Mouse (Mus musculus): ENCODE measurements around the gene Apon. TPM values are rescaled to one million over a fixed set of nuclear protein-coding genes. Genes with fewer than 3 reads are reported as not detected.
"Not testable (repeated sequence)": the region's sequence is repeated elsewhere in the genome, so short reads cannot be mapped to it uniquely, and the experiment has no call there.

The Apon gene
- polyA plus RNA-seq, 1 experiment from 2014 or later: 0.27 TPM

- Histone ChIP-seq H3K9me3 (replicated peaks) (no peaks in the 10 kb centered on the region), H3K9ac (no peak overlapping the region), H3K4me3 (no peak overlapping the region), H3K4me2 (no peak overlapping the region), H3K27me3 (no peaks in the 10 kb centered on the region), H3K36me3 (ENCODE audit: poor library complexity, severe bottlenecking) (no peaks in the 10 kb centered on the region), H3K27ac (no peak overlapping the region), H3K4me1 (no peaks in the 10 kb centered on the region)
- ATAC-seq: no peak
- 83% methylated on average over 6 of the region's 6 CpGs for WGBS
Measured at GRCm38 (mm10) chr10:128263393-128264310, 9.8 kb downstream of the Apon start.

GRCm38 (mm10) chr10:128268371-128268770, 14.5 kb downstream of the Apon start, which contains the start of gene Apof:
Gene Apof, plus strand, starts transcription at chr10:128268671.
- peaks cover 7% of the 10 kb centered on the region; the same call in 1 of the 2 replicates for H3K27me3 ChIP-seq
- 89% methylated on average over 6 of the region's 6 CpGs for WGBS
- no peak for ATAC-seq
- H3K9me3 ChIP-seq (replicated peaks): no peaks in the 10 kb centered on the region
- H3K4me3 ChIP-seq: no peak within 1 kb of the TSS
- no peak within 1 kb of the TSS for H3K27ac ChIP-seq
- H3K9ac ChIP-seq: no peak within 1 kb of the TSS
- H3K36me3 ChIP-seq (ENCODE audit: poor library complexity, severe bottlenecking): no peaks in the 10 kb centered on the region
- peaks cover 4% of the 10 kb centered on the region for H3K4me1 ChIP-seq
- no peak within 1 kb of the TSS for H3K4me2 ChIP-seq

GRCm38 (mm10) chr10:128269206-128269910, 15.5 kb downstream of the Apon start:
- peak overlapping the region; percentile 75 for H3K4me2 ChIP-seq
- WGBS: 92% methylated on average over 16 of the region's 16 CpGs

GRCm38 (mm10) chr10:128270287-128270841, 16.5 kb downstream of the Apon start, which contains the start of gene Stat2:
Gene Stat2, plus strand, starts transcription at chr10:128270559.
- under 1% methylated on average over 43 of the region's 43 CpGs for WGBS
- Histone ChIP-seq H3K4me2 (peak within 1 kb of the TSS; percentile 75), H3K4me1 (peaks cover 4% of the 10 kb centered on the region)

More at GRCm38 (mm10) chr10:128269206-128269910, 15.5 kb downstream of the Apon start:
- H3K27me3 ChIP-seq: peaks cover 7% of the 10 kb centered on the region; the same call in 1 of the 2 replicates
- H3K36me3 ChIP-seq (ENCODE audit: poor library complexity, severe bottlenecking): no peaks in the 10 kb centered on the region
- no peak for ATAC-seq
- peaks cover 4% of the 10 kb centered on the region for H3K4me1 ChIP-seq
- no peaks in the 10 kb centered on the region for H3K9me3 ChIP-seq (replicated peaks)
- H3K27ac ChIP-seq: no peak overlapping the region
- no peak overlapping the region for H3K9ac ChIP-seq
- no peak overlapping the region for H3K4me3 ChIP-seq

GRCm38 (mm10) chr10:128270866-128271265, 17.0 kb downstream of the Apon start:
- H3K36me3 ChIP-seq (ENCODE audit: poor library complexity, severe bottlenecking): no peaks in the 10 kb centered on the region
- peaks cover 4% of the 10 kb centered on the region for H3K4me1 ChIP-seq
- 49% methylated on average over 7 of the region's 7 CpGs for WGBS
- H3K4me2 ChIP-seq: peak overlapping the region; percentile 75
- no peaks in the 10 kb centered on the region for H3K9me3 ChIP-seq (replicated peaks)
- peak overlapping the region; percentile 75 for H3K27ac ChIP-seq
- H3K27me3 ChIP-seq: peaks cover 7% of the 10 kb centered on the region; the same call in 1 of the 2 replicates
- no peak for ATAC-seq
- peak overlapping the region; percentile 75 for H3K4me3 ChIP-seq
- H3K9ac ChIP-seq: peak overlapping the region; percentile 77

More at GRCm38 (mm10) chr10:128270287-128270841, 16.5 kb downstream of the Apon start, which contains the start of gene Stat2:
- ATAC-seq: peak; percentile 100
- peak within 1 kb of the TSS; percentile 77 for H3K9ac ChIP-seq
- peak within 1 kb of the TSS; percentile 75 for H3K27ac ChIP-seq
- H3K9me3 ChIP-seq (replicated peaks): no peaks in the 10 kb centered on the region
- peak within 1 kb of the TSS; percentile 75 for H3K4me3 ChIP-seq
- peaks cover 7% of the 10 kb centered on the region; the same call in 1 of the 2 replicates for H3K27me3 ChIP-seq
- H3K36me3 ChIP-seq (ENCODE audit: poor library complexity, severe bottlenecking): no peaks in the 10 kb centered on the region

GRCm38 (mm10) chr10:128271883-128272282, 18.0 kb downstream of the Apon start:
- peaks cover 6% of the 10 kb centered on the region; the same call in 1 of the 2 replicates for H3K36me3 ChIP-seq (ENCODE audit: poor library complexity, severe bottlenecking)
- ATAC-seq: no peak
- no peak overlapping the region for H3K4me2 ChIP-seq
- 66% methylated on average over 2 of the region's 2 CpGs for WGBS
- H3K9ac ChIP-seq: no peak overlapping the region
- peaks cover 7% of the 10 kb centered on the region; the same call in 1 of the 2 replicates for H3K27me3 ChIP-seq
- H3K4me1 ChIP-seq: peaks cover 4% of the 10 kb centered on the region
- H3K4me3 ChIP-seq: no peak overlapping the region
- H3K9me3 ChIP-seq (replicated peaks): no peaks in the 10 kb centered on the region
- no peak overlapping the region for H3K27ac ChIP-seq

GRCm38 (mm10) chr10:128272819-128273439, 19.0 kb downstream of the Apon start:
- ATAC-seq; H3K27ac ChIP-seq; H3K27me3 ChIP-seq; H3K4me3 ChIP-seq; H3K36me3 ChIP-seq (ENCODE audit: poor library complexity, severe bottlenecking); H3K9me3 ChIP-seq (replicated peaks); H3K4me1 ChIP-seq; H3K4me2 ChIP-seq; H3K9ac ChIP-seq: not testable (repeated sequence)
- 84% methylated on average over 5 of the region's 7 CpGs for WGBS

- not testable (repeated sequence) for H3K4me2 ChIP-seq; H3K4me3 ChIP-seq; H3K27me3 ChIP-seq; H3K9me3 ChIP-seq (replicated peaks); H3K4me1 ChIP-seq; H3K9ac ChIP-seq; H3K27ac ChIP-seq; ATAC-seq
- peaks cover 26% of the 10 kb centered on the region for H3K36me3 ChIP-seq (ENCODE audit: poor library complexity, severe bottlenecking)
- WGBS: 100% methylated on average over 1 of the region's 1 CpGs
Measured at GRCm38 (mm10) chr10:128275374-128275773, 21.5 kb downstream of the Apon start.

- H3K27ac ChIP-seq: no peak overlapping the region
- H3K27me3 ChIP-seq: no peaks in the 10 kb centered on the region
- no peaks in the 10 kb centered on the region for H3K9me3 ChIP-seq (replicated peaks)
- H3K4me1 ChIP-seq: no peaks in the 10 kb centered on the region
- H3K36me3 ChIP-seq (ENCODE audit: poor library complexity, severe bottlenecking): peaks cover 52% of the 10 kb centered on the region
- WGBS: 67% methylated on average over 6 of the region's 6 CpGs
- no peak overlapping the region for H3K4me3 ChIP-seq
- no peak for ATAC-seq
- H3K4me2 ChIP-seq: no peak overlapping the region
- H3K9ac ChIP-seq: no peak overlapping the region
Measured at GRCm38 (mm10) chr10:128278158-128278557, 24.3 kb downstream of the Apon start.

GRCm38 (mm10) chr10:128280943-128281342, 27.0 kb downstream of the Apon start:
- Histone ChIP-seq H3K4me3 (no peak overlapping the region), H3K27ac (no peak overlapping the region), H3K4me1 (no peaks in the 10 kb centered on the region), H3K9ac (no peak overlapping the region), H3K9me3 (replicated peaks) (no peaks in the 10 kb centered on the region), H3K27me3 (no peaks in the 10 kb centered on the region), H3K4me2 (no peak overlapping the region), H3K36me3 (ENCODE audit: poor library complexity, severe bottlenecking) (peaks cover 73% of the 10 kb centered on the region)
- no peak for ATAC-seq
- WGBS: 91% methylated on average over 6 of the region's 6 CpGs

- 93% methylated on average over 14 of the region's 14 CpGs for WGBS
Measured at GRCm38 (mm10) chr10:128281682-128282081, 27.8 kb downstream of the Apon start.

More at GRCm38 (mm10) chr10:128281682-128282081, 27.8 kb downstream of the Apon start:
- ATAC-seq: no peak
- Histone ChIP-seq H3K4me3 (no peak overlapping the region), H3K27me3 (no peaks in the 10 kb centered on the region), H3K9me3 (replicated peaks) (no peaks in the 10 kb centered on the region), H3K4me2 (no peak overlapping the region), H3K27ac (no peak overlapping the region), H3K36me3 (ENCODE audit: poor library complexity, severe bottlenecking) (peaks cover 77% of the 10 kb centered on the region), H3K9ac (no peak overlapping the region), H3K4me1 (no peaks in the 10 kb centered on the region)

All from forebrain, embryonic 13.5 days (tissue).